Mouse (Mus musculus) MEL (cell line): Measurements from ENCODE around the gene P2ry6. TPM values are rescaled to one million over a fixed set of nuclear protein-coding genes. Genes with fewer than 3 reads are reported as not detected.

ENCODE experiments used
- DNase-seq: peaks from one replicate; pipeline ENCODE4 v3.0.0; 2011; ENCODE audit warnings: low read depth, low spot score
- H3K27ac ChIP-seq: 2 replicates; pipeline ENCODE4 v1.5.1; 2012; ENCODE audit warnings: low read depth, mild to moderate bottlenecking, control low read depth, low read length, moderate library complexity; ENCODE audit not compliant: control insufficient read depth
- H3K27me3 ChIP-seq, 2 experiments: fragments of 150-350 bp in 1 of 2; sonication (generic) in 1 of 2; 2 replicates each; pipeline ENCODE4 v1.6.1; 2012; ENCODE audit warnings: low read length in 2 of 2, mild to moderate bottlenecking in 2 of 2, improper control_type of control experiment in 1 of 2, moderate library complexity in 1 of 2; ENCODE audit not compliant: insufficient read depth in 2 of 2, control insufficient read depth in 1 of 2
- H3K36me3 ChIP-seq, 2 experiments: 2 replicates each; pipeline ENCODE4 v1.6.1; 2012 to 2014; ENCODE audit warnings: low read length in 2 of 2, improper control_type of control experiment in 1 of 2, inconsistent platforms in 1 of 2, mild to moderate bottlenecking in 1 of 2; ENCODE audit not compliant: insufficient read depth in 2 of 2, control insufficient read depth in 1 of 2
- H3K4me1 ChIP-seq, 2 experiments: fragments of 150-350 bp in 1 of 2; sonication (generic) in 1 of 2; 2 replicates each; pipeline ENCODE4 v1.6.1; 2012; ENCODE audit warnings: low read length in 2 of 2, improper control_type of control experiment in 1 of 2, mild to moderate bottlenecking in 1 of 2; ENCODE audit not compliant: insufficient read depth in 2 of 2, control insufficient read depth in 1 of 2
- H3K4me3 ChIP-seq, 2 experiments: fragments of 150-350 bp in 1 of 2; sonication (generic) in 1 of 2; 2 replicates each; pipeline ENCODE4 v1.5.1; 2012; ENCODE audit warnings: low read depth in 2 of 2, low read length in 2 of 2, mild to moderate bottlenecking in 2 of 2, moderate library complexity in 2 of 2, control low read depth in 1 of 2, improper control_type of control experiment in 1 of 2; ENCODE audit not compliant: control insufficient read depth in 1 of 2, insufficient read depth in 1 of 2
- H3K79me2 ChIP-seq: 2 replicates; pipeline ENCODE4 v1.6.1; 2012; ENCODE audit warnings: mild to moderate bottlenecking, low read length, moderate library complexity; ENCODE audit not compliant: control insufficient read depth, poor library complexity, insufficient read depth
- H3K9ac ChIP-seq: 2 replicates; pipeline ENCODE4 v1.6.1; 2012; ENCODE audit warnings: low read depth, mild to moderate bottlenecking, control low read depth, low read length, moderate library complexity; ENCODE audit not compliant: control insufficient read depth, poor library complexity, severe bottlenecking
- H3K9me3 ChIP-seq: fragments of 150-350 bp; sonication (generic); replicated peaks from 2 replicates; pipeline ENCODE4 v1.6.1; 2012; ENCODE audit warnings: mild to moderate bottlenecking, low read length, improper control_type of control experiment, moderate library complexity; ENCODE audit not compliant: insufficient read depth
- ETS1 ChIP-seq: IDR thresholded peaks from 2 replicates; pipeline ENCODE4 v1.6.1; 2012; ENCODE audit warnings: low read depth, mild to moderate bottlenecking, inconsistent platforms, low read length, improper control_type of control experiment, moderate library complexity
- GABPA ChIP-seq: IDR thresholded peaks from 2 replicates; pipeline ENCODE4 v1.6.1; 2012; ENCODE audit warnings: low read depth, mild to moderate bottlenecking, inconsistent platforms, low read length, improper control_type of control experiment, moderate library complexity
- HCFC1 ChIP-seq: IDR thresholded peaks from 2 replicates; pipeline ENCODE4 v1.6.1; 2012; ENCODE audit warnings: low read depth, mild to moderate bottlenecking, inconsistent platforms, low read length, improper control_type of control experiment, moderate library complexity
- KAT2A ChIP-seq: conservative IDR thresholded peaks from 2 replicates; pipeline ENCODE4 v1.6.1; 2012; ENCODE audit warnings: low read depth, low read length, improper control_type of control experiment, inconsistent platforms
- MAFK ChIP-seq: IDR thresholded peaks from 2 replicates; pipeline ENCODE4 v1.6.1; 2011; ENCODE audit warnings: low read depth, mild to moderate bottlenecking, low read length, improper control_type of control experiment, borderline replicate concordance
- MEF2A ChIP-seq: IDR thresholded peaks from 2 replicates; pipeline ENCODE4 v1.6.1; 2014; ENCODE audit warnings: low read depth, mild to moderate bottlenecking, inconsistent platforms, low read length, improper control_type of control experiment; ENCODE audit not compliant: poor library complexity, insufficient replicate concordance, severe bottlenecking; ENCODE audit errors: extremely low read depth
- MXI1 ChIP-seq: IDR thresholded peaks from 2 replicates; pipeline ENCODE4 v1.6.1; 2011; ENCODE audit warnings: mild to moderate bottlenecking, low read depth, low read length, improper control_type of control experiment
- MYC ChIP-seq: IDR thresholded peaks from 2 replicates; pipeline ENCODE4 v1.6.1; 2011; ENCODE audit warnings: low read depth, mild to moderate bottlenecking, low read length, improper control_type of control experiment, moderate library complexity
- NRF1 ChIP-seq: IDR thresholded peaks from 2 replicates; pipeline ENCODE4 v1.6.1; 2014; ENCODE audit warnings: low read depth, mild to moderate bottlenecking, inconsistent platforms, low read length, improper control_type of control experiment, moderate library complexity; ENCODE audit not compliant: poor library complexity, insufficient read depth, severe bottlenecking
- RCOR1 ChIP-seq: IDR thresholded peaks from 2 replicates; pipeline ENCODE4 v1.6.1; 2012; ENCODE audit warnings: low read depth, mild to moderate bottlenecking, inconsistent platforms, low read length, improper control_type of control experiment
- SMC3 ChIP-seq: IDR thresholded peaks from 2 replicates; pipeline ENCODE4 v1.6.1; 2011; ENCODE audit warnings: low read depth, low read length, improper control_type of control experiment
- TAL1 ChIP-seq: IDR thresholded peaks from 2 replicates; pipeline ENCODE4 v1.6.1; 2012; ENCODE audit warnings: mild to moderate bottlenecking, inconsistent platforms, low read length, moderate library complexity, mixed read lengths
- TCF12 ChIP-seq: IDR thresholded peaks from 2 replicates; pipeline ENCODE4 v1.6.1; 2014; ENCODE audit warnings: low read depth, mild to moderate bottlenecking, inconsistent platforms, low read length, improper control_type of control experiment, moderate library complexity
- UBTF ChIP-seq: IDR thresholded peaks from 2 replicates; pipeline ENCODE4 v1.6.1; 2012; ENCODE audit warnings: low read depth, mild to moderate bottlenecking, inconsistent platforms, low read length, improper control_type of control experiment, moderate library complexity, borderline replicate concordance; ENCODE audit not compliant: insufficient read depth
- USF2 ChIP-seq, 2 experiments: IDR thresholded peaks; 2 replicates each; pipeline ENCODE4 v1.6.1; 2011 to 2012; ENCODE audit warnings: improper control_type of control experiment in 2 of 2, low read length in 2 of 2, borderline replicate concordance in 1 of 2, inconsistent platforms in 1 of 2, low read depth in 1 of 2, mild to moderate bottlenecking in 1 of 2; ENCODE audit not compliant: insufficient read depth in 1 of 2
- ZKSCAN1 ChIP-seq: IDR thresholded peaks from 2 replicates; pipeline ENCODE4 v1.6.1; 2012; ENCODE audit warnings: low read depth, mild to moderate bottlenecking, inconsistent platforms, low read length, improper control_type of control experiment, moderate library complexity
- polyA plus RNA-seq, 2 experiments: library from polyadenylated mRNA; stranded (reverse) in 1 of 2; unstranded in 1 of 2; fragments of >175 nt in 1 of 2; fragments of >200 nt in 1 of 2; gene quantifications; 2 replicates each; pipeline versions ENCODE4 v1.2.1 to v1.2.4; 2012; ENCODE audit warnings: low replicate concordance in 2 of 2, low read depth in 1 of 2; ENCODE audit not compliant: insufficient read length in 2 of 2, insufficient read depth in 1 of 2, missing spikeins in 1 of 2
- total RNA-seq: library from RNA; depleted of rRNA; stranded (reverse); fragments of 300-350 nt; gene quantifications from 2 replicates; pipeline ENCODE4 v1.2.3, GENCODE M21; 2012

The P2ry6 gene
- total and polyA plus RNA-seq, 3 experiments, result not detected

DNA sequence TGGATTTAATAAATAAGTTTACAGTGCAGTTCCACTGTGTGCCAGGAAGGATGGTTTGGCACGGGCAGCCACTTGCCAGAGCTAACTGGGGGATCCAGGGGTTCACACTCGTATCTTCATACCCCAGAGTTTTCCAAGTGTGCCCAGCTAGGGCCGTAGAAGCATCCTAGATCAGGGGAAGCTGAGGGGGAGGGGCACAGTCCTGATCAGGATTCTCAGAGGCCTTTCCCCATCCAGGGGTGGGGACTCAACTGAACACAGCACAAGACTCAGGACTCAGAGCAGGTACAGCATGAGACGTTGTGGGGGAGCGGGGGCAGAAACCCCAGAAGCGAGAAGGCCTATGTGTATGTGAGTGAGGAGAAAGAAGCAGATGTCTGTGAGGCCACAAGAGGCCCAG is 56.7 kb downstream of the P2ry6 start:
- H3K4me3 ChIP-seq, result no peak overlapping the region
- no peak for DNase-seq
- H3K9ac ChIP-seq, result no peak overlapping the region

DNA sequence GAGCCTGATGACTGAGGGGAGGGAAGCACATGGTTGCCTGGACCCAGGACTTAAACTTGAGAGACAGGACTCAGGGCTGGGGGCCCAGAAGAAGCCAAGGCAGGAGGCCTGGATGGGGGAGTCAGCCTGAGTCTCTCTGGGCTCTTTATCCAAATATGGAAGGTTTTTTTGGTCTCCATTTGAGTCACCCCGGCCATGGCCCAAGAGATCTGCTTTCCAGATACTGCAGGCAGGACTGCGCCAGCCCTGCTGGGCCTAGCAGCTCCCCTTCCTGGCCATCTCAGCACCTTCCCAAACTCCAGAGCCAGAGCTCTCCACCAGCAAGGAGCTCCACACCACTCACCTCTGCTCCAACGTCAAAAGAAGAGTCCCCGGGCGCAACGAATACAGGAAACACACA is 57.9 kb downstream of the P2ry6 start:
- H3K9ac ChIP-seq, result no peak overlapping the region
- H3K4me1 ChIP-seq, result no peaks in the 10 kb centered on the region
- H3K79me2 ChIP-seq, result no peaks in the 10 kb centered on the region
- H3K9me3 ChIP-seq, result no peaks in the 10 kb centered on the region
- no peak for DNase-seq
- H3K36me3 ChIP-seq, result no peaks in the 10 kb centered on the region
- H3K27ac ChIP-seq, result no peak overlapping the region
- H3K4me3 ChIP-seq, result no peak overlapping the region
- no peak for TF ChIP-seq ZKSCAN1
- TF ChIP-seq, all 39 proteins: peak for 0
- peaks cover 0 to 1% of the 10 kb centered on the region in 2 experiments; a peak in 2 of 4 replicates for H3K27me3 ChIP-seq

More for the DNA sequence above, 56.7 kb downstream of the P2ry6 start:
- H3K79me2 ChIP-seq, result no peaks in the 10 kb centered on the region
- no peak for TF ChIP-seq SMC3
- no peak for TF ChIP-seq RCOR1
- no peak for TF ChIP-seq USF2 (IDR thresholded peaks at IDR 0.05; ENCODE audit: borderline replicate concordance in 1 of 2, insufficient read depth in 1 of 2, low read depth in 1 of 2, low read length in 2 of 2)
- TF ChIP-seq MAFK, result no peak
- no peak for TF ChIP-seq ETS1
- no peak for TF ChIP-seq MYC
- TF ChIP-seq MXI1, result no peak
- no peak for TF ChIP-seq GABPA
- no peak for TF ChIP-seq NRF1
- TF ChIP-seq TAL1, result no peak
- TF ChIP-seq TCF12, result no peak
- TF ChIP-seq HCFC1, result no peak
- no peak for TF ChIP-seq MEF2A
- TF ChIP-seq KAT2A, result no peak
- no peak for TF ChIP-seq UBTF
- H3K27ac ChIP-seq, result no peak overlapping the region
- no peaks in the 10 kb centered on the region for H3K9me3 ChIP-seq
- no peaks in the 10 kb centered on the region for H3K36me3 ChIP-seq
- H3K27me3 ChIP-seq, result peaks cover 0 to 1% of the 10 kb centered on the region in 2 experiments; a peak in 1 of 4 replicates
- no peaks in the 10 kb centered on the region for H3K4me1 ChIP-seq
